Mouse (Mus musculus): Measurements from ENCODE around the gene Plxnc1. TPM values are rescaled to one million over a fixed set of nuclear protein-coding genes. Genes with fewer than 3 reads are reported as not detected.

Gene Plxnc1
- total and polyA plus RNA-seq, 2 experiments from 2014 or later = 11.5 to 70.2 TPM

- Histone ChIP-seq H3K4me3 (ENCODE audit: low read depth, low read length) (peak overlapping the region; percentile 93), H3K4me1 (ENCODE audit: insufficient read depth) (peaks cover 13% of the 10 kb centered on the region; the same call in 1 of the 2 replicates), H3K36me3 (ENCODE audit: insufficient read depth) (no peaks in the 10 kb centered on the region), H3K9ac (peak overlapping the region; percentile 92), H3K27ac (ENCODE audit: low read depth, low read length) (no peak overlapping the region), H3K27me3 (ENCODE audit: insufficient read depth, low read length) (no peaks in the 10 kb centered on the region; the same call in 1 of the 2 replicates), H3K9me3 (ENCODE audit: low read length) (no peaks in the 10 kb centered on the region), H3K4me2 (ENCODE audit: low read depth) (peak overlapping the region; percentile 83)
- peak; percentile 38 for DNase-seq
- WGBS = 3% methylated on average over 4 of the region's 4 CpGs
- no peak for TF ChIP-seq CTCF (IDR thresholded peaks at IDR 0.05; ENCODE audit: low read depth)
- ATAC-seq = no peak
Observed at GRCm38 (mm10) chr10:94941551-94941950, 3.1 kb downstream of the Plxnc1 start.

- ATAC-seq = no peak
- peaks cover 13% of the 10 kb centered on the region; the same call in 1 of the 2 replicates for H3K4me1 ChIP-seq (ENCODE audit: insufficient read depth)
- peak; percentile 51 for TF ChIP-seq CTCF (IDR thresholded peaks at IDR 0.05; ENCODE audit: low read depth)
- H3K9me3 ChIP-seq (ENCODE audit: low read length) = no peaks in the 10 kb centered on the region
- H3K36me3 ChIP-seq (ENCODE audit: insufficient read depth) = no peaks in the 10 kb centered on the region
- WGBS = 2% methylated on average over 7 of the region's 7 CpGs
- H3K4me3 ChIP-seq (ENCODE audit: low read depth, low read length) = peak overlapping the region; percentile 93
- H3K27ac ChIP-seq (ENCODE audit: low read depth, low read length) = peak overlapping the region; percentile 70
- peak; percentile 51 for DNase-seq
- peak overlapping the region; percentile 33; the same call in 1 of the 2 replicates for H3K9ac ChIP-seq
- H3K4me2 ChIP-seq (ENCODE audit: low read depth) = peak overlapping the region; percentile 83
- no peaks in the 10 kb centered on the region; the same call in 1 of the 2 replicates for H3K27me3 ChIP-seq (ENCODE audit: insufficient read depth, low read length)
Observed at GRCm38 (mm10) chr10:94940786-94941185, 3.8 kb downstream of the Plxnc1 start.

GRCm38 (mm10) chr10:94940061-94940460 lies 4.6 kb downstream of the Plxnc1 start:
- Histone ChIP-seq H3K4me2 (ENCODE audit: low read depth) (peak overlapping the region; percentile 83), H3K4me1 (ENCODE audit: insufficient read depth) (peaks cover 10% of the 10 kb centered on the region; the same call in 1 of the 2 replicates), H3K9ac (no peak overlapping the region), H3K9me3 (ENCODE audit: low read length) (no peaks in the 10 kb centered on the region), H3K4me3 (ENCODE audit: low read depth, low read length) (peak overlapping the region; percentile 93), H3K27me3 (ENCODE audit: insufficient read depth, low read length) (no peaks in the 10 kb centered on the region; the same call in 1 of the 2 replicates), H3K36me3 (ENCODE audit: insufficient read depth) (no peaks in the 10 kb centered on the region), H3K27ac (ENCODE audit: low read depth, low read length) (peak overlapping the region; percentile 70; the same call in 1 of the 2 replicates)
- 27% methylated on average over 2 of the region's 2 CpGs for WGBS
- no peak for TF ChIP-seq CTCF (IDR thresholded peaks at IDR 0.05; ENCODE audit: low read depth)
- no peak for ATAC-seq
- no peak for DNase-seq

GRCm38 (mm10) chr10:94938899-94939298 lies 5.7 kb downstream of the Plxnc1 start:
- no peaks in the 10 kb centered on the region; the same call in 1 of the 2 replicates for H3K27me3 ChIP-seq (ENCODE audit: insufficient read depth, low read length)
- H3K4me1 ChIP-seq (ENCODE audit: insufficient read depth) = peaks cover 10% of the 10 kb centered on the region; the same call in 1 of the 2 replicates
- H3K9me3 ChIP-seq (ENCODE audit: low read length) = no peaks in the 10 kb centered on the region
- no peak overlapping the region for H3K9ac ChIP-seq
- TF ChIP-seq CTCF (IDR thresholded peaks at IDR 0.05; ENCODE audit: low read depth) = no peak
- no peaks in the 10 kb centered on the region for H3K36me3 ChIP-seq (ENCODE audit: insufficient read depth)
- DNase-seq (no peak), ATAC-seq (no peak)
- H3K4me2 ChIP-seq (ENCODE audit: low read depth) = no peak overlapping the region
- no peak overlapping the region for H3K4me3 ChIP-seq (ENCODE audit: low read depth, low read length)
- H3K27ac ChIP-seq (ENCODE audit: low read depth, low read length) = no peak overlapping the region
- 90% methylated on average over 2 of the region's 2 CpGs for WGBS

GRCm38 (mm10) chr10:94938320-94938719 lies 6.3 kb downstream of the Plxnc1 start:
- no peak overlapping the region for H3K27ac ChIP-seq (ENCODE audit: low read depth, low read length)
- TF ChIP-seq CTCF (IDR thresholded peaks at IDR 0.05; ENCODE audit: low read depth) = no peak
- H3K36me3 ChIP-seq (ENCODE audit: insufficient read depth) = no peaks in the 10 kb centered on the region
- DNase-seq (no peak), ATAC-seq (no peak)
- H3K4me2 ChIP-seq (ENCODE audit: low read depth) = no peak overlapping the region
- no peaks in the 10 kb centered on the region for H3K9me3 ChIP-seq (ENCODE audit: low read length)
- no peaks in the 10 kb centered on the region; the same call in 1 of the 2 replicates for H3K27me3 ChIP-seq (ENCODE audit: insufficient read depth, low read length)
- 85% methylated on average over 6 of the region's 6 CpGs for WGBS
- H3K4me3 ChIP-seq (ENCODE audit: low read depth, low read length) = no peak overlapping the region
- no peak overlapping the region for H3K9ac ChIP-seq
- H3K4me1 ChIP-seq (ENCODE audit: insufficient read depth) = peaks cover 10% of the 10 kb centered on the region; the same call in 1 of the 2 replicates

GRCm38 (mm10) chr10:94935270-94935669 lies 9.4 kb downstream of the Plxnc1 start:
- TF ChIP-seq CTCF (IDR thresholded peaks at IDR 0.05; ENCODE audit: low read depth) = no peak
- ATAC-seq = no peak
- Histone ChIP-seq H3K9me3 (ENCODE audit: low read length) (no peaks in the 10 kb centered on the region), H3K9ac (no peak overlapping the region), H3K27ac (ENCODE audit: low read depth, low read length) (no peak overlapping the region), H3K4me1 (ENCODE audit: insufficient read depth) (peaks cover 6% of the 10 kb centered on the region; the same call in 1 of the 2 replicates), H3K27me3 (ENCODE audit: insufficient read depth, low read length) (no peaks in the 10 kb centered on the region), H3K36me3 (ENCODE audit: insufficient read depth) (no peaks in the 10 kb centered on the region), H3K4me3 (ENCODE audit: low read depth, low read length) (no peak overlapping the region), H3K4me2 (ENCODE audit: low read depth) (no peak overlapping the region)
- no peak for DNase-seq
- WGBS = 86% methylated on average over 4 of the region's 4 CpGs

- ATAC-seq = no peak
Observed at GRCm38 (mm10) chr10:94934151-94934614, 10.5 kb downstream of the Plxnc1 start.

More at GRCm38 (mm10) chr10:94934151-94934614, 10.5 kb downstream of the Plxnc1 start:
- Histone ChIP-seq H3K27me3 (ENCODE audit: insufficient read depth, low read length) (no peaks in the 10 kb centered on the region), H3K4me2 (ENCODE audit: low read depth) (no peak overlapping the region), H3K27ac (ENCODE audit: low read depth, low read length) (no peak overlapping the region), H3K9ac (no peak overlapping the region), H3K4me3 (ENCODE audit: low read depth, low read length) (no peak overlapping the region), H3K36me3 (ENCODE audit: insufficient read depth) (no peaks in the 10 kb centered on the region), H3K4me1 (ENCODE audit: insufficient read depth) (no peaks in the 10 kb centered on the region), H3K9me3 (ENCODE audit: low read length) (no peaks in the 10 kb centered on the region)
- TF ChIP-seq CTCF (IDR thresholded peaks at IDR 0.05; ENCODE audit: low read depth) = no peak
- DNase-seq = no peak
- WGBS = 70% methylated on average over 9 of the region's 9 CpGs

Data from forebrain, postnatal 0 days (tissue).